Mouse (Mus musculus) testis, adult 2 months (tissue): Measurements from ENCODE around the gene Cct5. TPM values are rescaled to one million over a fixed set of nuclear protein-coding genes. Genes with fewer than 3 reads are reported as not detected.

ENCODE experiments used
- H3K27ac ChIP-seq: fragments of 200-500 bp; 2 replicates; pipeline ENCODE4 v1.5.1; 2012; ENCODE audit warnings: low read depth, low read length; ENCODE audit not compliant: control insufficient read depth, insufficient read depth
- H3K27me3 ChIP-seq: fragments of 200-500 bp; 2 replicates; pipeline ENCODE4 v1.6.1; 2012; ENCODE audit warnings: mild to moderate bottlenecking, low read length, moderate library complexity; ENCODE audit not compliant: control insufficient read depth, insufficient read depth
- H3K36me3 ChIP-seq: fragments of 200-500 bp; 2 replicates; pipeline ENCODE4 v1.6.1; 2012; ENCODE audit warnings: mild to moderate bottlenecking, low read length; ENCODE audit not compliant: control insufficient read depth, insufficient read depth
- H3K4me1 ChIP-seq: fragments of 200-500 bp; 2 replicates; pipeline ENCODE4 v1.6.1; 2012; ENCODE audit warnings: low read length; ENCODE audit not compliant: control insufficient read depth, insufficient read depth
- H3K4me3 ChIP-seq: fragments of 200-500 bp; 2 replicates; pipeline ENCODE4 v1.5.1; 2012; ENCODE audit warnings: low read depth, mild to moderate bottlenecking, low read length, moderate library complexity, mixed read lengths; ENCODE audit not compliant: control insufficient read depth
- CTCF ChIP-seq: fragments of 200-500 bp; IDR thresholded peaks from 2 replicates; pipeline ENCODE4 v1.5.1; 2012; ENCODE audit warnings: low read depth, mild to moderate bottlenecking, inconsistent platforms, low read length, moderate library complexity; ENCODE audit not compliant: control insufficient read depth, insufficient read depth, insufficient replicate concordance
- POLR2A ChIP-seq: fragments of 200-500 bp; IDR thresholded peaks from 2 replicates; pipeline ENCODE4 v1.6.1; 2012; ENCODE audit warnings: low read depth, mild to moderate bottlenecking, inconsistent platforms, low read length, moderate library complexity; ENCODE audit not compliant: control insufficient read depth
- polyA plus RNA-seq: library from polyadenylated mRNA; depleted of rRNA; stranded (reverse); fragments of >200 nt; gene quantifications from 2 replicates; pipeline ENCODE4 v1.2.3, GENCODE M21; 2012; rRNA removed

Cct5 gene
- polyA plus RNA-seq, 1 experiment: 217 TPM

DNA sequence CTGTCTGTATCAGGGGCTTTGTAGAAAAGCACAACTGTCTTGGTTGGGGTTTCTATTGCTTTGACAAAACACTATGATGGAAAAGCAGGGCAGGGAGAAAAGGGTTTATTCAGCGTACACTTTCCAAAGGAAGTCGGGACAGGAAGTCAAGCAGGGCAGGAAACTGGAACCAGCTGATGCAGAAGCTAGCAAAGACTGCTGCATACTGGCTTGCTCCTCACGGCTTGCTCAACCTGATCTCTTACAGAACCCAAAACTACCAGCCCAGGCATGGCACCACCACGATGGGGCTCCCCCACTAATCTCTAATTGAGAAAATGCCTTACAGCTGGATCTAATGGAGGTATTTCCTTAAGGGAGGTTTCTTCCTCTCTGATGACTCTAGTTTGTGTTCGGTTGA is 54.2 kb downstream of the Cct5 start:
- Histone ChIP-seq H3K27me3 (no peaks in the 10 kb centered on the region), H3K4me3 (no peak overlapping the region), H3K36me3 (no peaks in the 10 kb centered on the region), H3K27ac (no peak overlapping the region), H3K4me1 (no peaks in the 10 kb centered on the region; the same call in 1 of the 2 replicates)
- TF ChIP-seq CTCF (no peak), POLR2A (no peak)

- no peak overlapping the region for H3K4me3 ChIP-seq
- H3K36me3 ChIP-seq: no peaks in the 10 kb centered on the region
- no peak for TF ChIP-seq CTCF
- TF ChIP-seq POLR2A: no peak
- no peaks in the 10 kb centered on the region; the same call in 1 of the 2 replicates for H3K4me1 ChIP-seq
- H3K27me3 ChIP-seq: no peaks in the 10 kb centered on the region
- no peak overlapping the region for H3K27ac ChIP-seq
Observed at GRCm38 (mm10) chr15:31546291-31546690, 55.3 kb downstream of the Cct5 start.

GRCm38 (mm10) chr15:31545058-31545457 is 56.5 kb downstream of the Cct5 start:
- H3K27me3 ChIP-seq: no peaks in the 10 kb centered on the region
- H3K4me1 ChIP-seq: no peaks in the 10 kb centered on the region; the same call in 1 of the 2 replicates
- H3K27ac ChIP-seq: no peak overlapping the region
- H3K36me3 ChIP-seq: no peaks in the 10 kb centered on the region
- TF ChIP-seq POLR2A: no peak
- TF ChIP-seq CTCF: no peak
- no peak overlapping the region for H3K4me3 ChIP-seq

GRCm38 (mm10) chr15:31543246-31543645 is 58.4 kb downstream of the Cct5 start:
- TF ChIP-seq CTCF (no peak), POLR2A (no peak)
- no peak overlapping the region for H3K27ac ChIP-seq
- H3K4me1 ChIP-seq: no peaks in the 10 kb centered on the region; the same call in 1 of the 2 replicates
- no peaks in the 10 kb centered on the region for H3K36me3 ChIP-seq
- H3K4me3 ChIP-seq: no peak overlapping the region
- H3K27me3 ChIP-seq: no peaks in the 10 kb centered on the region

- Histone ChIP-seq H3K4me1 (no peaks in the 10 kb centered on the region; the same call in 1 of the 2 replicates), H3K27me3 (no peaks in the 10 kb centered on the region), H3K36me3 (no peaks in the 10 kb centered on the region), H3K4me3 (no peak overlapping the region), H3K27ac (no peak overlapping the region)
- TF ChIP-seq POLR2A (no peak), CTCF (no peak)
Observed at GRCm38 (mm10) chr15:31542013-31542958, 59.3 kb downstream of the Cct5 start.

Other genes starting within 250 kb of the Cct5 start
- 0.58 and 0.88 TPM in 2 replicates for gene Ankrd33b, start 234.1 kb downstream of the Cct5 start, polyA plus RNA-seq
- gene Ropn1l, start 148.1 kb downstream of the Cct5 start, polyA plus RNA-seq: 1,399 and 1,539 TPM in 2 replicates
- 18.3 and 26.7 TPM in 2 replicates for gene March6, start 70.8 kb downstream of the Cct5 start, polyA plus RNA-seq
- gene Cmbl, start 36.4 kb downstream of the Cct5 start, polyA plus RNA-seq: 8.2 and 12.8 TPM in 2 replicates
- 4.8 and 6.2 TPM in 2 replicates for gene Fam173b, start within 50 bp of the Cct5 start, polyA plus RNA-seq